Mouse (Mus musculus) MEL (cell line): ENCODE data around the gene Bmp2. TPM values are rescaled to one million over a fixed set of nuclear protein-coding genes. Genes with fewer than 3 reads are reported as not detected.

Experiments used
- DNase-seq: peaks from one replicate; pipeline ENCODE4 v3.0.0; 2011; ENCODE audit warnings: low read depth, low spot score
- H3K27ac ChIP-seq: 2 replicates; pipeline ENCODE4 v1.5.1; 2012; ENCODE audit warnings: low read depth, mild to moderate bottlenecking, control low read depth, low read length, moderate library complexity; ENCODE audit not compliant: control insufficient read depth
- H3K27me3 ChIP-seq, 2 experiments: fragments of 150-350 bp in 1 of 2; sonication (generic) in 1 of 2; 2 replicates each; pipeline ENCODE4 v1.6.1; 2012; ENCODE audit warnings: low read length in 2 of 2, mild to moderate bottlenecking in 2 of 2, improper control_type of control experiment in 1 of 2, moderate library complexity in 1 of 2; ENCODE audit not compliant: insufficient read depth in 2 of 2, control insufficient read depth in 1 of 2
- H3K36me3 ChIP-seq, 2 experiments: 2 replicates each; pipeline ENCODE4 v1.6.1; 2012 to 2014; ENCODE audit warnings: low read length in 2 of 2, improper control_type of control experiment in 1 of 2, inconsistent platforms in 1 of 2, mild to moderate bottlenecking in 1 of 2; ENCODE audit not compliant: insufficient read depth in 2 of 2, control insufficient read depth in 1 of 2
- H3K4me1 ChIP-seq, 2 experiments: fragments of 150-350 bp in 1 of 2; sonication (generic) in 1 of 2; 2 replicates each; pipeline ENCODE4 v1.6.1; 2012; ENCODE audit warnings: low read length in 2 of 2, improper control_type of control experiment in 1 of 2, mild to moderate bottlenecking in 1 of 2; ENCODE audit not compliant: insufficient read depth in 2 of 2, control insufficient read depth in 1 of 2
- H3K4me3 ChIP-seq, 2 experiments: fragments of 150-350 bp in 1 of 2; sonication (generic) in 1 of 2; 2 replicates each; pipeline ENCODE4 v1.5.1; 2012; ENCODE audit warnings: low read depth in 2 of 2, low read length in 2 of 2, mild to moderate bottlenecking in 2 of 2, moderate library complexity in 2 of 2, control low read depth in 1 of 2, improper control_type of control experiment in 1 of 2; ENCODE audit not compliant: control insufficient read depth in 1 of 2, insufficient read depth in 1 of 2
- H3K79me2 ChIP-seq: 2 replicates; pipeline ENCODE4 v1.6.1; 2012; ENCODE audit warnings: mild to moderate bottlenecking, low read length, moderate library complexity; ENCODE audit not compliant: control insufficient read depth, poor library complexity, insufficient read depth
- H3K9ac ChIP-seq: 2 replicates; pipeline ENCODE4 v1.6.1; 2012; ENCODE audit warnings: low read depth, mild to moderate bottlenecking, control low read depth, low read length, moderate library complexity; ENCODE audit not compliant: control insufficient read depth, poor library complexity, severe bottlenecking
- H3K9me3 ChIP-seq: fragments of 150-350 bp; sonication (generic); replicated peaks from 2 replicates; pipeline ENCODE4 v1.6.1; 2012; ENCODE audit warnings: mild to moderate bottlenecking, low read length, improper control_type of control experiment, moderate library complexity; ENCODE audit not compliant: insufficient read depth
- BHLHE40 ChIP-seq: IDR thresholded peaks from 2 replicates; pipeline ENCODE4 v1.6.1; 2012; ENCODE audit warnings: low read depth, mild to moderate bottlenecking, inconsistent platforms, low read length, improper control_type of control experiment, borderline replicate concordance
- CTCF ChIP-seq, 3 experiments: IDR thresholded peaks in 2 of 3; conservative IDR thresholded peaks in 1 of 3; 2 replicates each; pipeline ENCODE4 v1.5.1; 2011 to 2012; ENCODE audit warnings: low read length in 3 of 3, low read depth in 2 of 3, mild to moderate bottlenecking in 2 of 3, improper control_type of control experiment in 1 of 3, inconsistent platforms in 1 of 3, mixed read lengths in 1 of 3, moderate library complexity in 1 of 3; ENCODE audit not compliant: control insufficient read depth in 1 of 3, insufficient read depth in 1 of 3, poor library complexity in 1 of 3, severe bottlenecking in 1 of 3
- E2F4 ChIP-seq: IDR thresholded peaks from 2 replicates; pipeline ENCODE4 v1.6.1; 2011; ENCODE audit warnings: low read depth, low read length, improper control_type of control experiment, borderline replicate concordance
- EP300 ChIP-seq, 2 experiments: IDR thresholded peaks; 2 replicates each; pipeline ENCODE4 v1.6.1; 2011; ENCODE audit warnings: improper control_type of control experiment in 2 of 2, low read length in 2 of 2, low read depth in 1 of 2, mild to moderate bottlenecking in 1 of 2
- HCFC1 ChIP-seq: IDR thresholded peaks from 2 replicates; pipeline ENCODE4 v1.6.1; 2012; ENCODE audit warnings: low read depth, mild to moderate bottlenecking, inconsistent platforms, low read length, improper control_type of control experiment, moderate library complexity
- KAT2A ChIP-seq: conservative IDR thresholded peaks from 2 replicates; pipeline ENCODE4 v1.6.1; 2012; ENCODE audit warnings: low read depth, low read length, improper control_type of control experiment, inconsistent platforms
- MAFK ChIP-seq: IDR thresholded peaks from 2 replicates; pipeline ENCODE4 v1.6.1; 2011; ENCODE audit warnings: low read depth, mild to moderate bottlenecking, low read length, improper control_type of control experiment, borderline replicate concordance
- MYB ChIP-seq: IDR thresholded peaks from 2 replicates; pipeline ENCODE4 v1.6.1; 2011; ENCODE audit warnings: mild to moderate bottlenecking, low read depth, low read length, improper control_type of control experiment
- NELFE ChIP-seq: IDR thresholded peaks from 2 replicates; pipeline ENCODE4 v1.6.1; 2011; ENCODE audit warnings: low read depth, low read length, improper control_type of control experiment
- POLR2A ChIP-seq, 2 experiments: IDR thresholded peaks; 2 replicates each; pipeline ENCODE4 v1.6.1; 2011 to 2012; ENCODE audit warnings: low read length in 2 of 2, mild to moderate bottlenecking in 2 of 2, control low read depth in 1 of 2, improper control_type of control experiment in 1 of 2, low read depth in 1 of 2, moderate library complexity in 1 of 2; ENCODE audit not compliant: control insufficient read depth in 1 of 2, insufficient read depth in 1 of 2, poor library complexity in 1 of 2
- RAD21 ChIP-seq: IDR thresholded peaks from 2 replicates; pipeline ENCODE4 v1.6.1; 2011; ENCODE audit warnings: mild to moderate bottlenecking, low read depth, low read length, improper control_type of control experiment
- SMC3 ChIP-seq: IDR thresholded peaks from 2 replicates; pipeline ENCODE4 v1.6.1; 2011; ENCODE audit warnings: low read depth, low read length, improper control_type of control experiment
- TBP ChIP-seq: IDR thresholded peaks from 2 replicates; pipeline ENCODE4 v1.8.0; 2011; ENCODE audit warnings: low read depth, low read length, improper control_type of control experiment
- UBTF ChIP-seq: IDR thresholded peaks from 2 replicates; pipeline ENCODE4 v1.6.1; 2012; ENCODE audit warnings: low read depth, mild to moderate bottlenecking, inconsistent platforms, low read length, improper control_type of control experiment, moderate library complexity, borderline replicate concordance; ENCODE audit not compliant: insufficient read depth
- USF1 ChIP-seq: IDR thresholded peaks from 2 replicates; pipeline ENCODE4 v1.6.1; 2014; ENCODE audit warnings: low read depth, mild to moderate bottlenecking, inconsistent platforms, low read length, improper control_type of control experiment, moderate library complexity
- USF2 ChIP-seq, 2 experiments: IDR thresholded peaks; 2 replicates each; pipeline ENCODE4 v1.6.1; 2011 to 2012; ENCODE audit warnings: improper control_type of control experiment in 2 of 2, low read length in 2 of 2, borderline replicate concordance in 1 of 2, inconsistent platforms in 1 of 2, low read depth in 1 of 2, mild to moderate bottlenecking in 1 of 2; ENCODE audit not compliant: insufficient read depth in 1 of 2
- ZC3H11A ChIP-seq: IDR thresholded peaks from 2 replicates; pipeline ENCODE4 v1.6.1; 2012; ENCODE audit warnings: low read depth, mild to moderate bottlenecking, inconsistent platforms, low read length, improper control_type of control experiment
- ZNF384 ChIP-seq: IDR thresholded peaks from 2 replicates; pipeline ENCODE4 v1.6.1; 2012; ENCODE audit warnings: low read depth, mild to moderate bottlenecking, inconsistent platforms, low read length, improper control_type of control experiment
- polyA plus RNA-seq, 2 experiments: library from polyadenylated mRNA; stranded (reverse) in 1 of 2; unstranded in 1 of 2; fragments of >175 nt in 1 of 2; fragments of >200 nt in 1 of 2; gene quantifications; 2 replicates each; pipeline versions ENCODE4 v1.2.1 to v1.2.4; 2012; ENCODE audit warnings: low replicate concordance in 2 of 2, low read depth in 1 of 2; ENCODE audit not compliant: insufficient read length in 2 of 2, insufficient read depth in 1 of 2, missing spikeins in 1 of 2
- total RNA-seq: library from RNA; depleted of rRNA; stranded (reverse); fragments of 300-350 nt; gene quantifications from 2 replicates; pipeline ENCODE4 v1.2.3, GENCODE M21; 2012

Bmp2 gene
- total and polyA plus RNA-seq, 3 experiments = not detected

DNA sequence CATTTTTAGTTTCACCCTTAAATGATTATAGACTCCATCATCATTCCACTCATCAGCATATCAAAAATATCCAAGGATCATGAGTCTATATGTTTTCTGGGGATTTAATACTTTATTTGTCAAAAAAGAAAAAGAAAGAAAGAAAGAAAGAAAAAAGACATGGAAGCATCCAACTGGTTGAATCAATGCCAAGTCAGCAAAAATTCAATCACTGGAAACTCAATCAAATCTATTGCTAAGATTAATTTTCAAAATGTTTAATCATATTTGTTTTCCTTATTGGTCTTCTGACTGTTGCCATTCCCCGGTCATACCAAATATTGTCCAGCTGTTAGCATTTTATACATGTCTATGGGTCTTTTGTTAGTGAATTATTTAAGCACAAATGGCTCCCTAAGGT lies 11.3 kb upstream of the Bmp2 start:
- Histone ChIP-seq H3K9me3 (no peaks in the 10 kb centered on the region), H3K27ac (no peak overlapping the region), H3K79me2 (no peaks in the 10 kb centered on the region), H3K9ac (no peak overlapping the region), H3K27me3 (peaks cover 0 to 2% of the 10 kb centered on the region in 2 experiments; a peak in 2 of 4 replicates), H3K4me3 (no peak overlapping the region), H3K36me3 (no peaks in the 10 kb centered on the region), H3K4me1 (no peaks in the 10 kb centered on the region)
- no peak for DNase-seq
- no peak for TF ChIP-seq E2F4
- TF ChIP-seq MAFK = peak; percentile 56; the same call in 1 of the 2 replicates
- no peak for TF ChIP-seq HCFC1

DNA sequence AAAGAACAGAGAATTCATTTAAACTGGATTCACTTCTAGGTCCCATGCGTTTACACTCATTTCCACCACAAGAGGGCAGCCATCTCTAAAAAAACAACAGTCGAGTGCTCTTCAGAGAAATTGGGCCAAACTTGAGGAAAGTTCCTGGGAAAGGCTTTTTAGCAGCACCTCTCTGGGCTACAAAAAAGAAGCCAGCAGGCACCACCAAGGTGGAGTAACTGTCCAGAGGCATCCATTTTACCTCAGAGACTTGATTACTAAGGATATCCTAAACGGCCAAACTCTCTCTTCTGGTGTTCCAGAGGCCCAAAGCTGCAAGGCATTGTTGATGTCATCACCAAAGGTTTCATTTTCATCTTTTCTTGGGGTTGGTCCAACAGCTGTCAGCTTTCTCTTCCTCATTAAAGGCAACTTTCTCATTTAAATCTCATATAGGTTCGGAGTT lies 1.7 kb upstream of the Bmp2 start:
- H3K36me3 ChIP-seq = no peaks in the 10 kb centered on the region
- H3K79me2 ChIP-seq = no peaks in the 10 kb centered on the region
- H3K27me3 ChIP-seq = no peaks in the 10 kb centered on the region
- H3K4me3 ChIP-seq = no peak overlapping the region
- TF ChIP-seq SMC3 = peak; percentile 88
- TF ChIP-seq UBTF = no peak
- TF ChIP-seq USF2 (IDR thresholded peaks at IDR 0.05; ENCODE audit: borderline replicate concordance in 1 of 2, insufficient read depth in 1 of 2, low read depth in 1 of 2, low read length in 2 of 2) = no peak
- no peak for TF ChIP-seq USF1
- no peak for TF ChIP-seq TBP
- peak; percentile 29 to 81 (median 41) for TF ChIP-seq CTCF (IDR thresholded peaks at IDR 0.05 in 2 of 3, conservative IDR thresholded peaks at IDR 0.05 in 1 of 3; ENCODE audit: control insufficient read depth in 1 of 3, insufficient read depth in 1 of 3, low read depth in 2 of 3, low read length in 3 of 3, poor library complexity in 1 of 3, severe bottlenecking in 1 of 3)
- peak; percentile 88 for TF ChIP-seq ZC3H11A
- TF ChIP-seq MYB = no peak
- no peak for TF ChIP-seq ZNF384
- no peak for TF ChIP-seq BHLHE40
- TF ChIP-seq RAD21 = peak; percentile 85
- no peak for TF ChIP-seq EP300 (IDR thresholded peaks at IDR 0.05; ENCODE audit: low read depth in 1 of 2, low read length in 2 of 2)
- no peak for TF ChIP-seq NELFE
- no peak for TF ChIP-seq POLR2A (IDR thresholded peaks at IDR 0.05; ENCODE audit: control insufficient read depth in 1 of 2, insufficient read depth in 1 of 2, low read depth in 1 of 2, low read length in 2 of 2, poor library complexity in 1 of 2)
- TF ChIP-seq KAT2A = no peak
- TF ChIP-seq, all 39 proteins: peak for 4
- H3K27ac ChIP-seq = no peak overlapping the region
- no peaks in the 10 kb centered on the region for H3K4me1 ChIP-seq
- no peaks in the 10 kb centered on the region for H3K9me3 ChIP-seq
- peak; percentile 63 for DNase-seq
- no peak overlapping the region for H3K9ac ChIP-seq
